Mouse (Mus musculus): ENCODE data around the gene Timeless.
A peak's percentile ranks its signal among the peaks of the same experiment; 100 is the strongest.

Timeless gene

GRCm38 (mm10) chr10:128296370-128297090 is 64.7 kb downstream of the Timeless start:
- DNase-seq (ENCODE audit: low read depth), result no peak

GRCm38 (mm10) chr10:128297221-128297620 is 65.4 kb downstream of the Timeless start:
- DNase-seq (ENCODE audit: low read depth), result peak; percentile 13

GRCm38 (mm10) chr10:128297622-128298021 is 65.8 kb downstream of the Timeless start:
- peak; percentile 22 for DNase-seq (ENCODE audit: low read depth)

- peak; percentile 61 for DNase-seq (ENCODE audit: low read depth)
Measured at GRCm38 (mm10) chr10:128298243-128298642, 66.4 kb downstream of the Timeless start.

- no peak for DNase-seq (ENCODE audit: low read depth)
Measured at GRCm38 (mm10) chr10:128298702-128299171, 66.9 kb downstream of the Timeless start, which contains the start of gene Il23a. TSS of gene Il23a (minus strand) at chr10:128298752.

GRCm38 (mm10) chr10:128302357-128302756 is 70.5 kb downstream of the Timeless start:
- peak; percentile 37 for DNase-seq (ENCODE audit: low read depth)
